Mouse (Mus musculus) heart, adult 2 months (tissue): ENCODE measurements around the gene Batf2.

Source experiments
- CTCF ChIP-seq: fragments of 200-600 bp; IDR thresholded peaks from 2 replicates; pipeline ENCODE4 v1.8.1; 2022; ENCODE audit warnings: antibody characterized with exemption, mild to moderate bottlenecking, moderate library complexity
- EP300 ChIP-seq: fragments of 200-500 bp; IDR thresholded peaks from 2 replicates; pipeline ENCODE4 v1.6.1; 2011; ENCODE audit warnings: low read depth, low read length, control low read depth; ENCODE audit not compliant: insufficient read depth

GRCm38 (mm10) chr19:6155174-6155573 lies 14.4 kb downstream of the Batf2 start:
- TF ChIP-seq EP300 (no peak), CTCF (no peak)
